Mouse (Mus musculus) lung, adult 2 months (tissue): Measurements from ENCODE around the gene Map4k5.

Experiments used
- CTCF ChIP-seq: fragments of 200-500 bp; IDR thresholded peaks from 2 replicates; pipeline ENCODE4 v1.5.1; 2011; ENCODE audit warnings: mild to moderate bottlenecking, low read length, control low read depth; ENCODE audit not compliant: insufficient read depth
- POLR2A ChIP-seq: fragments of 200-500 bp; IDR thresholded peaks from 2 replicates; pipeline ENCODE4 v1.6.1; 2011; ENCODE audit warnings: low read depth, mild to moderate bottlenecking, control low read depth, low read length, borderline replicate concordance; ENCODE audit errors: extremely low read depth

- no peak for TF ChIP-seq POLR2A
- TF ChIP-seq CTCF: no peak
Measured at GRCm38 (mm10) chr12:69777957-69778356, 115.0 kb downstream of the Map4k5 start.
